Mouse (Mus musculus) layer of hippocampus, adult 8-10 months (tissue): ENCODE results near the gene Fgd1. TPM values are rescaled to one million over a fixed set of nuclear protein-coding genes. Genes with fewer than 3 reads are reported as not detected.

ENCODE experiments used
- DNase-seq, 2 experiments: peaks; one replicate each; pipeline ENCODE4 v3.0.0; 2022; ENCODE audit warnings: low spot score in 2 of 2
- total RNA-seq, 4 experiments: library from RNA; stranded (reverse); gene quantifications; 2 replicates each; pipeline ENCODE4 v1.2.4; 2022

Fgd1 gene
- total RNA-seq, 4 experiments from 2014 or later: 16.3 to 19.4 (median 18.8) TPM

DNA sequence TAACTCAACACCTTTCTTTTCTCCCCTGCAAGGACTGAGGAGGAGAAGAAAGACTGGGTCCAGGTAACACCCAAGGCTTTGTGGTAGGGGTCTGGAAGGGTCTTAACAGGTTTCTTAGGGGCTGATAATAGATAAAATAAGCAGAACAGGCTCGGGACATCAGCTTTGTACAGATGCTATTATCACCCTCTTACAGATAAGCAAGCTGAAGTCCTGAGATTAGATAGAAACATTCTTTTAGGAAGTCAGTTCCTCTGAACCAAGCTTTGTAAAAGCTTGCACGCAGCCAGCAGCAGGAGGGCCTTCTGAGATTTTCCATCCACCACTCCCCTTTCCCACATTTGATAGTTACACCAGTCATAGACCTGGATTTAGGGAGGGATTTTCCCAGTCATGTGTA, 39.6 kb downstream of the Fgd1 start:
- DNase-seq: no peak

DNA sequence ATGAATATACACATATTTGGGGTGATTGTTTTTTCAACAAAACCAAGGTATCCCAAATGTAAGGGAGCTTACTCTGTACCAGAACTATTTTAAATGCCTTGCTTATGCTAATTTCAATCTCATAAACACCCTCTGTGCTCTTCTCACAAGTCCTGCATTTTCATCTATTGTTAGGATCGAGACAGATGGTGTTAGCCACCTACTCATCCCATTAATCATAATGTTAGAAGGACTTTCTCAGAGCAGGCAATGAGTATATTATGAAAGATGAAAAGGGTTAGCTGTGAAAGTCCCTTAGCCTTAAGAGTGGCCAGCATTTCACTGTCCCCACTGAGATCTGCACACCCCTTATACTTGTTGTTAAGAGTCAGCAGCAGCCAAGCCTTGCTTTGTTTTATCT, 41.5 kb downstream of the Fgd1 start:
- DNase-seq: no peak

DNA sequence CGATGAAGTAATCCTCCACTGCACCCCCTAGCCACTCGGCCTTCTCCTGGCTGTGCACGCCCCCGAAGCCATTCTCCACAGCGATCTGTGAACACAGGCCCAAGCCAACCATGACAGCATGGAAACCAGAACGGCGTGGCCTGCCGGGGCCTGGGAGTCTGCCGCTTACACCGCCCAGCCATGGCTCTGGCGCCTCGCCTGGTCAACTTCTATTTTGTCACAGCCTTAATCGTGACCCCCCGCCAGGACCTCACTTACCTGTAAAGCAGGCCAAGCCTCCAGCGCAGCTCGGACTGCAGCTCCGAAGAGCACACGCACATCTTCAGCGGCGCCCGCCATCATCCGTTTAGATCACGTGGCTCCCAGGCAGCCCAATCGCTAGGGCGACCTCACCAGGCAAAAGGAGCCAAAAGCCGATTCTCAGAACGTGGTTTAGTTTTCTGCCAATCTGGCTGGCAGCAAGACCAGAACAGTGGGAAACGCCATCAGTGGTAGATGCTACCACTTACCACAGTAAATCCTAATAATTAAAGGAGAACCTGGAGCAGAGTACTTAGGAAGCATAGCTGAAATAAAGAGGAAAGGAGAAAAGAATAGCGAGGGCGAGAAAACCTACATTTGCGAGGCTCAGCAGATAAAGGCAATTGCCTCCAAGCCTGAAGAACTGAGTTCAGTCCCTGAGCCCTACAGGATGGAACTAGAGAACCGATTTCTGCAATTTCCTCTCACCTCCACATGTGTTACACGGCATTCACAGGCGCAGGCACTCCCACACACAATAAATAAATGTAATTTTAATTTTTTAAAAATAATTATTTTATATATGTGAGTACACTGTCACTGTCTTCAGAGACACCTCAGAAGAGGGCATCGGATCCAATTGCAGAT, 50.5 kb downstream of the Fgd1 start, which contains the start of gene Tsr2:
TSS of gene Tsr2 (minus strand) at position 373 of the 888 bp plus-strand sequence.
- DNase-seq: peak; percentile 66 to 71

DNA sequence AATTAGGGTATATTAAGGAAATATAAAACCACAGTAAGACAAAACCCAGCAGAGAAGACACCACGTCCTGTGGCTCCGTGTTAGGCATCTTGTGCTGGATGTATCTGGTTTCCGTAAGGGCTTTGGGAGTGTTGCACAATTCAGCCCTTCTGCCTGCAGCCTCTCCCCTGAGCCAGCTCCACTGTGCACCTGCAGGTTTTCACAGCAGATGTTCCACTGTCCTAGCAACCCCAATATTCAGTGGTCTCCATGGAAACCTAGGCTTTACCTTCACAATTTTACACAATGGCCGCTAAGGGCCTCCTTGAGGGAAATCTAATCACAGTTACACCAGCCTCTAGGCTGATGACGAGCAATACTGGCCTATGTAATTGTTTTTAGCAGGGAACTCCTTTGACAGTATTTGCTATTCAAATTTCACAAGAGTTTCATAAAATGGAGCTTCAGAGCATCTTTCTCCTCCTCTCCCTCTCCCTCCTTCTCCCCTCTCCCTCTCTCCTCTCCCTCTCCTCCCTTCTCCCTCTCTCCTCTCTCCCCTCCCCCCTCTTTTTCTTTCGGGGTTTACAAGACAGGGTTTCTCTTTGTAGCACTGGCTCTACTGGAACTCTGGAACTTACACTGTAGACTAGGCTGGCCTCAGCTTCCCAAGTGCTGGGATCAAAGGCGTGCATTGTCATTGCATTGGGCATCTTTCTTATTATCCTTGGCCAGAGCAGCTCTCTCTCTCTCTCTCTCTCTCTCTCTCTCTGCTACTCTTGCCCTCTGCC, 61.5 kb downstream of the Fgd1 start:
- no peak for DNase-seq

DNA sequence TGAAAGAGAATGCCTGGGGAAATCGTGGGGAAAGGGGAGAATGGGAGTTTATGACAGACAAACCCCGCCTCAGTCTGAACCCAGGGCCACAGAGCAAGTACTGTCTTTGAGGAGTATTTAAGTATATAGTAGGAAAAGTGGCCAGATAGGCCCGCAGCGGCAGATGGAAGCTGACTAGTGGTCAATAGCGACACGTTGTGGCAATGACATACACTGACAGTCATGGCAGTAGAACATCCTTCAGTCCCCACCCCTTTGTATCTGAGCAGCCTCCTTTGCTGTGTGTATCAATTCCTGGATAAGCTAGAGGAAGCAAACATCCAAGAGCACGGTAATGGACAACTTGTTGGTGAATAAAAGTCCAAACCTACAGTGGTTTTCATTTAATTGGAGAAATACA, 70.8 kb downstream of the Fgd1 start:
- peak in 1 of 2 experiments; percentile 14 for DNase-seq

DNA sequence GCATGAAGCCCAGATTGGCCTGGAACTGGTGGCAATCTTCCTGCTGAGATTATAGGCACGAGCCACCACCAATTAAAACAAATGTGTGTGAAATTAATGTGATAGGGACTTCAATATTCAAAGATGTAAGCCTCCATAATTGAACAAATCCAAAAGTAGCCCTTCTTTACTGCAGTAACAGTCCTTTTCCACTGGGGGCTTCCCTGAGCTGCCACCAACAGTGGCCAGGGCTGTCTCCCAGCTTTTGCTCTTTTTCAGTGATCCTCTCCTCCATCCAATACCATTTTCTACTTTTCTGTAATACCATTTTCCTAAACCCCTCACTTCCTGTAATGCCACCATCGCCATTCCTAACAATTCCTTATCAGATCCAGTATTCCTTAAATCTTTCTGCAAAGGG, 71.5 kb downstream of the Fgd1 start:
- DNase-seq: no peak

DNA sequence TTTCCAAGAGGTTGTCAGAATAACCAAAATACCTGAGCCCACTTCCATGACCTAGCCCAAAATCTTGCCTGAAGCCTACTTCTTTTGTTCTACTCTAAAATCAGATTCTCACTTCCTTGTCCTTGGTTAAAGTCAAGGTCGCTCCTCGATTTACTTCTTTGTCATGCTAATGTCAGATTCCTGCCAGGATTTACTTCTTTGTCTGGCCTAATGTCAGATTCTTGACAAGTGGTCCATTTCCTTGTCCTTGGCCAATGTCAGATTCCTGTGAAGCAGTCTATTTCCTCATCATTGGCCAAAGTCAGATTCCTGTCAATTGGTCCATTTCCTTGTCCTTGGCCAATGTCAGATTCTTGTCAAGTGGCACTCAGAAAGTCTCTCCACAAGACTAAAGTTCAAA, 78.0 kb downstream of the Fgd1 start:
- DNase-seq: no peak

DNA sequence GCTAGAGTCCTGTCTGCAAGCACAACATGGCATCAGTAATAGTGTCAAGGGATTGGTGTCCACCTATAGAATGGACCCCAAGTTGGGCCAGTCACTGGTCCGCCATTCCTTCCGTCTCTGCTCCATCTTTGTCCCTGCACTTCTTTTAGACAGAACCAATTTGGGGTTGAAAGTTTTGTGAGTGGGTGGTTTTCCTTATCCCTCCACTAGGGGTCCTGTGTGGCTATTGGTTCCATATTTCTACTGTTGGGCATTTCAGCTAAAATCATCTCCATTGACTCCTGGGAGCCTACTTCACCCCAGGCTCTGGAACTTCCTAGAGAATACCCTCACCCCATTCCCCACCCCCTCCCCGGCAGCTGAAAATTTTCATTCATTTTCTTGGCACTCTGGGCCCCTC, 84.5 kb downstream of the Fgd1 start:
- DNase-seq: no peak

DNA sequence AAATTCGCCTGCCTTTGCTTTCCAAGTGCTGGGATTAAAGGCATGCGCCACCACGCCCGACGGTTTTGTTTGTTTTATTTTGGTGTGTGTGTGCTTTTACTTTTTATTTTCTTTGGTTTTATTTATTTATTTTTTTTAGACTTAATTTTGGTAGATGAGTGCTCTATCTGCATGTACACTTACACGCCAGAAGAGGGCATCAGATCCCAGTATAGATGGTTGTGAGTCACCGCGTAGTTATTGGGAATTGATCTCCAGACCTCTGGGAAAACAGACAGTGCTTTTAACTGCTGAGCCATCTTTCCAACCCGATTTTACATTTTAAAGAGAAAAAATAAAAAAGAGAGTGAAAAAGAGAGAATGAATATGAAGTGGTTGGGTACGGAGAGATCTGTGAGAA, 86.8 kb downstream of the Fgd1 start:
- DNase-seq: no peak

Other genes starting within 250 kb of the Fgd1 start
- 10 to 100 TPM; 49.8 to 60.6 (median 57.2) TPM for gene Maged2, start 231.8 kb upstream of the Fgd1 start, total RNA-seq
- 100 to 1,000 TPM; 174 to 229 (median 202) TPM for gene Gnl3l, start 28.8 kb upstream of the Fgd1 start, total RNA-seq
- gene Tsr2, start 50.4 kb downstream of the Fgd1 start, total RNA-seq: 10 to 100 TPM; 77.7 to 87.4 (median 82.3) TPM
- gene Wnk3, start 151.9 kb downstream of the Fgd1 start, total RNA-seq: 10 to 100 TPM; 36.4 to 48.3 (median 43.5) TPM